8 mouse cellular contexts compared by ENCODE assay signal in the genomic region with DNA sequence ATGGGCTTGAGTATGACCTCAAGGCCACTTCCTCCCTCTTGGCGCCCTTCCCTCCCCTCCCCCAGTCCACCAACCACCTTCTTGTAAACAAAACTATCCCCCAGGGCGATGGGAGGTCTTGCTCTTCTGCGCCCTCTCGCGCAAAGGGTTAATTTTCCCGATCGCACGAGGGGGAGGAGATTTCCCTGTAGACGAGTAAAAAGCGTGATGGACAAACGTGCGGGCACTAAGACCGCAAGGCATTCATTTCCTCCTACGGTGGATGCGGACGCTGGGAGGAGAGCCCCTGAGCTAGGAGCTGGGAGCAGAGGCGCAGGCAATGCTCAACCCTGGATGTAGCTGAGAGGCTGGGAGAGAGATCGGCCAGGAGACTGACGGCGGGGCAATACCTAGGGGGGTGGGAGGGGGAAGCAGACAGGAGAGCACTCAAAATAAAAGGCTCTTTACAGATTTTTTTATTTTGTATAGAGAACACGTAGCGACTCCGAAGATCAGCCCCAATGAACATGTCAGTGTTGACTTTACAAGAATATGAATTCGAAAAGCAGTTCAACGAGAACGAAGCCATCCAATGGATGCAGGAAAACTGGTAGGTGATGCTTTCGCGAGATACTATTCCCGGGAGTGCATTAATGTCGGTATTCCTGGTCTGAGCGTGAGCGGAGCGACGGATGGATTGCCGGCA. TPM values are rescaled to one million over a fixed set of nuclear protein-coding genes. Genes with fewer than 3 reads are reported as not detected.
A peak's percentile ranks its signal among the peaks of the same experiment; 100 is the strongest.
DNase-seq lines count a peak whose midpoint lies in the region; ATAC-seq and TF ChIP-seq lines count a peak whose summit lies in the region.

A gene (plus strand): TSS at position 176 of the 685 bp plus-strand sequence.

- H3K4me1 ChIP-seq in kidney, adult 2 months (ENCODE audit: control insufficient read depth, insufficient read depth, low read length) = peaks cover 3% of the 10 kb centered on the region; the same call in 1 of the 2 replicates
- peaks cover 32% of the 10 kb centered on the region for H3K4me1 ChIP-seq in limb, embryonic 13.5 days
- peaks cover 28% of the 10 kb centered on the region for H3K4me1 ChIP-seq in midbrain, embryonic 15.5 days

- TF ChIP-seq POLR2A in kidney, adult 2 months (IDR thresholded peaks at IDR 0.05; ENCODE audit: low read depth, low read length) = no peak

- peak; percentile 51 for DNase-seq in gastrocnemius, adult 2 months
- DNase-seq in gastrocnemius, adult 18-20 months (ENCODE audit: low spot score) = no peak
- peak; percentile 94 for DNase-seq in embryo, embryonic 10 days (ENCODE audit: low spot score)
- peak; percentile 48 to 62 for DNase-seq in heart, adult 18-20 months
- peak; percentile 83 for DNase-seq in kidney, adult 2 months
- DNase-seq in spleen, postnatal 36 days (ENCODE audit: low spot score in 2 of 2) = peak; percentile 31 to 46

- WGBS in kidney, adult 2 months = under 1% methylated on average over 35 of the region's 35 CpGs
- WGBS in limb, embryonic 13.5 days = under 1% methylated on average over 34 of the region's 35 CpGs
- under 1% methylated on average over 35 of the region's 35 CpGs for WGBS in midbrain, embryonic 15.5 days

- H3K9ac ChIP-seq in limb, embryonic 13.5 days = peak within 1 kb of the TSS; percentile 98
- H3K9ac ChIP-seq in midbrain, embryonic 15.5 days = peak within 1 kb of the TSS; percentile 89

- no peaks in the 10 kb centered on the region for H3K36me3 ChIP-seq in kidney, adult 2 months (ENCODE audit: control insufficient read depth, insufficient read depth, low read length)
- no peaks in the 10 kb centered on the region for H3K36me3 ChIP-seq in limb, embryonic 13.5 days
- no peaks in the 10 kb centered on the region for H3K36me3 ChIP-seq in midbrain, embryonic 15.5 days (replicated peaks)

- ATAC-seq in limb, embryonic 13.5 days (ENCODE audit: low FRiP score, low read depth) = no peak
- ATAC-seq in midbrain, embryonic 15.5 days (replicated peaks) = peak; percentile 74

- peak within 1 kb of the TSS; percentile 91 for H3K4me3 ChIP-seq in gastrocnemius, adult 2 months
- H3K4me3 ChIP-seq in kidney, adult 2 months (ENCODE audit: insufficient read depth, low read depth, low read length) = peak within 1 kb of the TSS; percentile 73
- peak within 1 kb of the TSS; percentile 83 for H3K4me3 ChIP-seq in limb, embryonic 13.5 days
- peak within 1 kb of the TSS; percentile 91 for H3K4me3 ChIP-seq in midbrain, embryonic 15.5 days

- no peak for TF ChIP-seq CTCF in gastrocnemius, adult 2 months (IDR thresholded peaks at IDR 0.05)
- 0 out of 2 replicates have a peak, but pooled peaks have one; percentile 13 for TF ChIP-seq CTCF in kidney, adult 2 months (conservative IDR thresholded peaks at IDR 0.05; ENCODE audit: insufficient read depth, insufficient read length, low read depth, low read length)

- H3K27me3 ChIP-seq in kidney, adult 2 months (replicated peaks; ENCODE audit: control insufficient read depth, insufficient read depth, low read length) = no peaks in the 10 kb centered on the region
- H3K27me3 ChIP-seq in limb, embryonic 13.5 days = no peaks in the 10 kb centered on the region
- H3K27me3 ChIP-seq in midbrain, embryonic 15.5 days (replicated peaks) = no peaks in the 10 kb centered on the region

- H3K27ac ChIP-seq in gastrocnemius, adult 2 months = peak within 1 kb of the TSS; percentile 82
- no peak within 1 kb of the TSS; the same call in 1 of the 2 replicates for H3K27ac ChIP-seq in kidney, adult 2 months (ENCODE audit: insufficient read depth, low read depth, low read length)
- peak within 1 kb of the TSS; percentile 98 for H3K27ac ChIP-seq in limb, embryonic 13.5 days
- peak within 1 kb of the TSS; percentile 98 for H3K27ac ChIP-seq in midbrain, embryonic 15.5 days

- intact Hi-C loops in gastrocnemius, adult 2 months (cut with DNase I) = loop anchor here (5.0 kb wide), 2 partner anchors 100 to 150 kb away; no protein-coding TSS in a partner anchor

- H3K4me2 ChIP-seq in limb, embryonic 13.5 days (replicated peaks) = peak within 1 kb of the TSS; percentile 77
- H3K4me2 ChIP-seq in midbrain, embryonic 15.5 days = peak within 1 kb of the TSS; percentile 64

- no peaks in the 10 kb centered on the region for H3K9me3 ChIP-seq in limb, embryonic 13.5 days
- no peaks in the 10 kb centered on the region for H3K9me3 ChIP-seq in midbrain, embryonic 15.5 days

RNA-seq across cellular contexts. Expression of the gene that starts here (rescaled TPM):
- total RNA-seq in gastrocnemius, adult 2 months (2021) = under 1 TPM; 0.33 to 0.89 TPM
- total RNA-seq in gastrocnemius, adult 18-20 months (2021) = under 1 TPM; 0.39 to 0.62 TPM
- total RNA-seq in heart, adult 18-20 months (2021) = 10 to 100 TPM in 1 of 2 experiments, under 1 TPM in 1; 0.65 to 13.4 TPM
- 73.0 and 75.5 TPM in 2 replicates for polyA plus RNA-seq in kidney, adult 2 months (2012; rRNA removed)
- 30.8 and 33.4 TPM in 2 replicates for polyA plus RNA-seq in limb, embryonic 13.5 days (2015; fragmentation: Nextera tagmentation; extraction: Ambion mirVana)
- 37.5 and 38.6 TPM in 2 replicates for polyA plus RNA-seq in midbrain, embryonic 15.5 days (2015; fragmentation: Nextera tagmentation; extraction: Ambion mirVana)

Comparison
In these comparisons a context has a peak if more than half of its experiments do, and no peak if none do; other contexts are left out.
1. Peak in DNase-seq, H3K4me3 ChIP-seq and H3K27ac ChIP-seq in gastrocnemius, adult 2 months; RNA of the gene not detected or under 1 TPM.